Mouse (Mus musculus) central nervous system, embryonic 14 days (tissue): ENCODE measurements around the gene Hnrnph2. TPM values are rescaled to one million over a fixed set of nuclear protein-coding genes. Genes with fewer than 3 reads are reported as not detected.

ENCODE experiments used
- polyA plus RNA-seq: library from polyadenylated mRNA; depleted of rRNA; stranded (reverse); fragments of >200 nt; gene quantifications from 2 replicates; pipeline ENCODE4 v1.2.3, GENCODE M21; 2012; rRNA removed

Gene Hnrnph2
- 106 and 113 TPM in 2 replicates for polyA plus RNA-seq

GRCm38 (mm10) chrX:134600659-134601379, at the start of gene Hnrnph2, which contains the start of gene Gla:
Gene Hnrnph2 (plus strand): TSS chrX:134601179.
Gene Gla (minus strand): TSS chrX:134601125.

GRCm38 (mm10) chrX:134582888-134583669, 17.9 kb upstream of the Hnrnph2 start, which contains the start of gene Btk:
Gene Btk (minus strand): TSS chrX:134583570.

GRCm38 (mm10) chrX:134585103-134586002, 15.6 kb upstream of the Hnrnph2 start, which contains the start of gene Rpl36a:
Gene Rpl36a (plus strand): TSS chrX:134585654.

Other genes starting within 250 kb of the Hnrnph2 start
- gene Drp2, start 196.6 kb upstream of the Hnrnph2 start, polyA plus RNA-seq = 34.7 and 35.1 TPM in 2 replicates
- gene Taf7l, start 124.7 kb upstream of the Hnrnph2 start, polyA plus RNA-seq = 0.08 TPM in 1 of 2 replicates, not detected in the other
- gene Timm8a1, start 59.3 kb upstream of the Hnrnph2 start, polyA plus RNA-seq = 14.7 and 15.3 TPM in 2 replicates
- 1.1 and 1.2 TPM in 2 replicates for gene Btk, start 17.6 kb upstream of the Hnrnph2 start, polyA plus RNA-seq
- gene Rpl36a, start 15.5 kb upstream of the Hnrnph2 start, polyA plus RNA-seq = 1,218 and 1,259 TPM in 2 replicates
- gene Gla, start 54 bp upstream of the Hnrnph2 start, polyA plus RNA-seq = 4.2 and 4.8 TPM in 2 replicates
- 37.3 and 38.5 TPM in 2 replicates for gene Armcx4, start 85.3 kb downstream of the Hnrnph2 start, polyA plus RNA-seq
- 89.4 and 91.6 TPM in 2 replicates for gene Armcx1, start 116.8 kb downstream of the Hnrnph2 start, polyA plus RNA-seq
- 39.7 and 45.7 TPM in 2 replicates for gene Armcx6, start 150.2 kb downstream of the Hnrnph2 start, polyA plus RNA-seq
- 52.0 and 53.7 TPM in 2 replicates for gene Armcx3, start 155.4 kb downstream of the Hnrnph2 start, polyA plus RNA-seq
- gene Armcx2, start 208.0 kb downstream of the Hnrnph2 start, polyA plus RNA-seq = 98.3 and 111 TPM in 2 replicates